Mouse (Mus musculus) forebrain, embryonic 14.5 days (tissue): ENCODE measurements around the gene Krtap8-1. TPM values are rescaled to one million over a fixed set of nuclear protein-coding genes. Genes with fewer than 3 reads are reported as not detected.

Experiments
- ATAC-seq: fragments of 200-750 bp; cut with Nextera tagmentation; 2 replicates; pipeline ENCODE4 v1.8.0; 2017; ENCODE audit warnings: mild to moderate bottlenecking, moderate library complexity
- DNase-seq: peaks from one replicate; pipeline ENCODE4 v3.0.0-alpha.2; 2015; ENCODE audit warnings: low spot score
- H3K27ac ChIP-seq: fragments of 300-500 bp; sonication (generic); 2 replicates; pipeline ENCODE4 v1.5.1; 2014; ENCODE audit warnings: low read depth, mild to moderate bottlenecking, control low read depth, low read length, moderate library complexity
- H3K27me3 ChIP-seq: fragments of 300-500 bp; sonication (generic); replicated peaks from 2 replicates; pipeline ENCODE4 v1.6.1; 2014; ENCODE audit warnings: low read length, control low read depth, mixed read lengths; ENCODE audit not compliant: control insufficient read depth, insufficient read depth
- H3K36me3 ChIP-seq: fragments of 300-500 bp; sonication (generic); 2 replicates; pipeline ENCODE4 v1.6.1; 2014; ENCODE audit warnings: low read length, control low read depth; ENCODE audit not compliant: control insufficient read depth, insufficient read depth
- H3K4me1 ChIP-seq: fragments of 300-500 bp; sonication (generic); 2 replicates; pipeline ENCODE4 v1.6.1; 2014; ENCODE audit warnings: antibody characterized with exemption, low read length, control low read depth; ENCODE audit not compliant: control insufficient read depth, insufficient read depth
- H3K4me2 ChIP-seq: fragments of 300-500 bp; sonication (generic); 2 replicates; pipeline ENCODE4 v1.6.1; 2014; ENCODE audit warnings: mild to moderate bottlenecking, control low read depth, low read length
- H3K4me3 ChIP-seq: fragments of 300-500 bp; sonication (generic); 2 replicates; pipeline ENCODE4 v1.5.1; 2014; ENCODE audit warnings: low read depth, low read length, control low read depth
- H3K9ac ChIP-seq: fragments of 300-500 bp; sonication (generic); 2 replicates; pipeline ENCODE4 v1.6.1; 2014; ENCODE audit warnings: mild to moderate bottlenecking, low read length, control low read depth, moderate library complexity
- H3K9me3 ChIP-seq: fragments of 300-500 bp; sonication (generic); replicated peaks from 2 replicates; pipeline ENCODE4 v1.6.1; 2016; ENCODE audit warnings: low read length, control low read depth, mixed read lengths; ENCODE audit not compliant: control insufficient read depth
- WGBS: fragments of 180-500 bp; shearing (Covaris S2); extraction: QIAGEN DNeasy Blood & Tissue Kit; methylation state at CpG from one replicate; pipeline ENCODE4 v1.1.7; 2014; 5-methylcytosine and 5-hydroxymethylcytosine counted together
- polyA plus RNA-seq: library from polyadenylated mRNA; unstranded; fragments of >200 nt; fragmentation: Nextera tagmentation; extraction: Ambion mirVana; gene quantifications from 2 replicates; pipeline ENCODE4 v1.2.1, GENCODE M21; 2014

Gene Krtap8-1
- polyA plus RNA-seq: not detected in 2 replicates

- Histone ChIP-seq H3K4me2 (no peak within 1 kb of the TSS), H3K4me1 (no peaks in the 10 kb centered on the region), H3K27me3 (no peaks in the 10 kb centered on the region), H3K36me3 (no peaks in the 10 kb centered on the region), H3K4me3 (no peak within 1 kb of the TSS), H3K9me3 (no peaks in the 10 kb centered on the region), H3K9ac (no peak within 1 kb of the TSS), H3K27ac (no peak within 1 kb of the TSS)
- no peak for ATAC-seq
- no peak for DNase-seq
- 58% methylated on average over 7 of the region's 7 CpGs for WGBS
Measured at GRCm38 (mm10) chr16:89487852-89488251, at the start of gene Krtap8-1. TSS of gene Krtap8-1 (minus strand) at chr16:89487952.

- no peak overlapping the region for H3K9ac ChIP-seq
- no peaks in the 10 kb centered on the region for H3K36me3 ChIP-seq
- H3K4me1 ChIP-seq: peaks cover 6% of the 10 kb centered on the region; the same call in 1 of the 2 replicates
- no peaks in the 10 kb centered on the region for H3K27me3 ChIP-seq
- ATAC-seq: no peak
- H3K4me3 ChIP-seq: no peak overlapping the region
- peak; percentile 37 for DNase-seq
- H3K27ac ChIP-seq: no peak overlapping the region
- no peaks in the 10 kb centered on the region for H3K9me3 ChIP-seq
- 67% methylated on average over 6 of the region's 6 CpGs for WGBS
- H3K4me2 ChIP-seq: no peak overlapping the region
Measured at GRCm38 (mm10) chr16:89537349-89537748, 49.6 kb upstream of the Krtap8-1 start.

- Histone ChIP-seq H3K36me3 (no peaks in the 10 kb centered on the region), H3K9ac (peak overlapping the region; percentile 1; the same call in 1 of the 2 replicates), H3K27me3 (no peaks in the 10 kb centered on the region), H3K4me2 (peak overlapping the region; percentile 32), H3K4me1 (peaks cover 28% of the 10 kb centered on the region), H3K9me3 (no peaks in the 10 kb centered on the region), H3K4me3 (no peak overlapping the region), H3K27ac (peak overlapping the region; percentile 10; the same call in 1 of the 2 replicates)
- 2% methylated on average over 7 of the region's 7 CpGs for WGBS
- peak; percentile 86 for ATAC-seq
- peak; percentile 83 for DNase-seq
Measured at GRCm38 (mm10) chr16:89530547-89530946, 42.8 kb upstream of the Krtap8-1 start.

- ATAC-seq (peak; percentile 29; the same call in 1 of the 2 replicates), DNase-seq (peak; percentile 28)
- WGBS: 38% methylated on average over 7 of the region's 7 CpGs
- no peak overlapping the region for H3K4me3 ChIP-seq
- no peaks in the 10 kb centered on the region for H3K27me3 ChIP-seq
- no peak overlapping the region for H3K9ac ChIP-seq
- no peaks in the 10 kb centered on the region for H3K9me3 ChIP-seq
- H3K4me2 ChIP-seq: no peak overlapping the region
- peak overlapping the region; percentile 10; the same call in 1 of the 2 replicates for H3K27ac ChIP-seq
- no peaks in the 10 kb centered on the region for H3K36me3 ChIP-seq
- H3K4me1 ChIP-seq: peaks cover 28% of the 10 kb centered on the region
Measured at GRCm38 (mm10) chr16:89529846-89530245, 42.1 kb upstream of the Krtap8-1 start.

- H3K9ac ChIP-seq: no peak overlapping the region
- ATAC-seq (peak; percentile 19; the same call in 1 of the 2 replicates), DNase-seq (peak; percentile 42)
- H3K27me3 ChIP-seq: no peaks in the 10 kb centered on the region
- H3K27ac ChIP-seq: no peak overlapping the region
- H3K9me3 ChIP-seq: no peaks in the 10 kb centered on the region
- WGBS: 52% methylated on average over 3 of the region's 3 CpGs
- H3K36me3 ChIP-seq: no peaks in the 10 kb centered on the region
- H3K4me1 ChIP-seq: peaks cover 28% of the 10 kb centered on the region
- no peak overlapping the region for H3K4me2 ChIP-seq
- no peak overlapping the region for H3K4me3 ChIP-seq
Measured at GRCm38 (mm10) chr16:89528380-89528779, 40.6 kb upstream of the Krtap8-1 start.

- H3K9me3 ChIP-seq: no peaks in the 10 kb centered on the region
- H3K9ac ChIP-seq: no peak overlapping the region
- no peak overlapping the region for H3K27ac ChIP-seq
- DNase-seq (no peak), ATAC-seq (no peak)
- H3K4me1 ChIP-seq: no peaks in the 10 kb centered on the region
- 87% methylated on average over 4 of the region's 4 CpGs for WGBS
- no peaks in the 10 kb centered on the region for H3K27me3 ChIP-seq
- no peak overlapping the region for H3K4me2 ChIP-seq
- no peak overlapping the region for H3K4me3 ChIP-seq
- H3K36me3 ChIP-seq: no peaks in the 10 kb centered on the region
Measured at GRCm38 (mm10) chr16:89520996-89521395, 33.2 kb upstream of the Krtap8-1 start.

GRCm38 (mm10) chr16:89520555-89520954, 32.8 kb upstream of the Krtap8-1 start:
- peak; percentile 79 for DNase-seq
- ATAC-seq: peak; percentile 71; the same call in 1 of the 2 replicates
- H3K36me3 ChIP-seq: no peaks in the 10 kb centered on the region

GRCm38 (mm10) chr16:89520091-89520490, 32.3 kb upstream of the Krtap8-1 start:
- Histone ChIP-seq H3K4me2 (no peak overlapping the region), H3K9ac (no peak overlapping the region), H3K27me3 (no peaks in the 10 kb centered on the region), H3K27ac (no peak overlapping the region), H3K4me3 (no peak overlapping the region), H3K36me3 (no peaks in the 10 kb centered on the region), H3K4me1 (no peaks in the 10 kb centered on the region), H3K9me3 (no peaks in the 10 kb centered on the region)
- WGBS: 78% methylated on average over 6 of the region's 6 CpGs
- ATAC-seq: peak; percentile 18; the same call in 1 of the 2 replicates
- DNase-seq: no peak

More at GRCm38 (mm10) chr16:89520555-89520954, 32.8 kb upstream of the Krtap8-1 start:
- Histone ChIP-seq H3K4me2 (no peak overlapping the region), H3K27ac (no peak overlapping the region), H3K27me3 (no peaks in the 10 kb centered on the region), H3K9ac (no peak overlapping the region), H3K4me3 (no peak overlapping the region), H3K9me3 (no peaks in the 10 kb centered on the region), H3K4me1 (no peaks in the 10 kb centered on the region)
- WGBS: 84% methylated on average over 2 of the region's 2 CpGs

GRCm38 (mm10) chr16:89517635-89518034, 29.9 kb upstream of the Krtap8-1 start:
- no peak overlapping the region for H3K4me3 ChIP-seq
- no peaks in the 10 kb centered on the region for H3K36me3 ChIP-seq
- ATAC-seq (peak; percentile 57), DNase-seq (peak; percentile 51)
- H3K4me2 ChIP-seq: no peak overlapping the region
- no peak overlapping the region for H3K27ac ChIP-seq
- 58% methylated on average over 9 of the region's 9 CpGs for WGBS
- no peak overlapping the region for H3K9ac ChIP-seq
- H3K4me1 ChIP-seq: peaks cover 12% of the 10 kb centered on the region
- H3K27me3 ChIP-seq: no peaks in the 10 kb centered on the region
- no peaks in the 10 kb centered on the region for H3K9me3 ChIP-seq
